Mouse (Mus musculus) hindlimb bud, embryonic 11.5 days (tissue): Measurements from ENCODE around the gene Trim39.
"Not testable (repeated sequence)": the region's sequence is repeated elsewhere in the genome, so short reads cannot be mapped to it uniquely, and the experiment has no call there.

Experiments
- DNase-seq: peaks from one replicate; pipeline ENCODE4 v3.0.0-alpha.2; 2012; ENCODE audit warnings: low read depth, low spot score; ENCODE audit errors: extremely low spot score

Trim39 gene

GRCm38 (mm10) chr17:36252250-36252876, 19.7 kb downstream of the Trim39 start:
- no peak for DNase-seq

DNA sequence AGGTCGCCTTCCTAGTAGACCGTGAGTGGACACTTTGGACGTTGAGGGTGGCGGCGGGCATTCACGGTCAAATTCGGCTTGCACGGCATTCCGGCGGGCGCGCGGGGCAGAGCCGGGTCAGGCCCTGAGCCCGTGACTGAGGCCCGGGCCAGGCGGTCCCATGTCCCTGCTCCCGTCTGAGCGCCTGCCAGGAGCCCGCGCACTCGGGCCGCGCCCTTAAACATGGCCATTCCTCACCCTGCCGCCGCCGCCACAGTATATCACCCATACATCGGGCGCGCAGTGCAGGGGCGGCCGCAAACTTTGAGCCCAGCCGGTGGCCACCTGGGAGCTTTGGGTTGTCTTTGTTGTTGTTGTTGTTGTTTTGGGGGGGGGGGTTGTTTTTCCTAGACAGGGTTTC, 23.2 kb downstream of the Trim39 start:
- DNase-seq = no peak

DNA sequence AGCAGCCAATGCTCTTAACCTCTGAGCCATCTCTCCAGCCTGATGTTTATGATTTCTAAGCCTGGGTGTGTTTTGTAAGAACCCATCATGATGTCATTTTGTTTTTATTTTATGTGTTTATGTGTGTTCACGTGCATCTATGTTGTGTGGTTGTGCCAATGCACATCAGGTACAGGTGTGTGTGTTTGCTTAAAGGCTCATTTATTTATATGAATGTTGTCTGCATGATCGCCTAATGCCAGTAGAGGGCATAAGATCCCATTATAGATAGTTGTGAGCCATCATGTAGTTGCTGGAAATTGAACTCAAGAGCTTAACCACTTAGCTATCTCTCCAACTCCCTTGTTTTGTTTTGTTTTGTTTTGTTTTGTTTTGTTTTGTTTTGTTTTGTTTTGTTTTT, 26.3 kb downstream of the Trim39 start:
- no peak for DNase-seq

GRCm38 (mm10) chr17:36244031-36244430, 28.0 kb downstream of the Trim39 start:
- DNase-seq = no peak

GRCm38 (mm10) chr17:36240637-36241213, 31.3 kb downstream of the Trim39 start:
- DNase-seq = no peak

DNA sequence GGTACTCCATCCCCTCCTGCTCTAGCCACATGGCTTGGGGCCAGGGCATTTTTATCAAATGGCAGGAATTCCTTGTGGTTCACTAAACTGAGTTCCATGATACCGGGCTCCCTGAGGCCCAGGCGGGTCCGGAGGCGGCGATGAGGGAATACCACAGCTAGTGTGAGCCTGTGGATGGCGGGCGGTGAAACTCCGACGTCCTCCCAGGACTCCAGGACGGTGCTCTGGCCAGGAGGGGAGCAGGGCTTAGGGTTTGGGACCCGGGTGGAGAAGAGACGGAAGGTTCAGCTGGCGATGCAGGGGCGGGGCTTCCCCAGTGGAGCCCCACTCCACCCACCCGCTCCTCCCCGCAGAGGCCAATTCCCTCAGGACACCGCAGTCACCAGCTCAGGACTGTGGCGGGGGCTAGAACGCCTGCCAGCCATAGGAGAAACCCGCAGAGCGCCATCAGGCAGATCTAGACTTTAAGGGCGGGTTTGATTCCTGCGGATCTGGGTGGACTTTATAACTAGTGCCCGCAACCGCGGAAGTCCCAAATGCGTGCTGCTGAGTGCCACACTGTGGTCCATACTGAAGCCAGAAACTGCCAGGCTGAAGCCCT, 34.6 kb downstream of the Trim39 start:
- DNase-seq = no peak

- DNase-seq = not testable (repeated sequence)
These were observed 36.7 kb downstream of the Trim39 start for GRCm38 (mm10) chr17:36235300-36235699.

GRCm38 (mm10) chr17:36233572-36233971, 38.5 kb downstream of the Trim39 start:
- DNase-seq = no peak

DNA sequence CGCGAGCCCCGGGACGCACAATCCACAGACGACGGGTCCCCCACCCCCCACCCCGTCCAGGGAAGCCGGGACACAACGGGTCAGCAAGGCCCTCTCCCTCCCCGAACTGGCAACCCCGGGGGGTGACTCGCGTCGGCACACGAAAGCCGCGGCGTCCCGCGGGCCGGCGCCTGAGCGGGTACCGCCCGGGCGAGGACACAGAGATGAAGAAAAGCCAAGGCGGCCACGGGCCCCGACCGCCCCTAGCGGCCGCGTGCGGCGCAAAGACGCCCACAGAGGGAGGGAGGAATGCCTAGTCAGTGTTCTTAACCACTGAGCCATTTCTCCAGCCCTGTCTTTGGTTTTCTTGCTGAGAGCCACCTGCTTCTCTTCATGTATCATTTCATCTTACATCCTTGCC, 40.7 kb downstream of the Trim39 start:
- DNase-seq = peak; percentile 100

GRCm38 (mm10) chr17:36229046-36229445, 43.0 kb downstream of the Trim39 start:
- no peak for DNase-seq

- DNase-seq = no peak
These were observed 45.1 kb downstream of the Trim39 start for GRCm38 (mm10) chr17:36226921-36227320.

GRCm38 (mm10) chr17:36225231-36225824, 46.7 kb downstream of the Trim39 start:
- no peak for DNase-seq

DNA sequence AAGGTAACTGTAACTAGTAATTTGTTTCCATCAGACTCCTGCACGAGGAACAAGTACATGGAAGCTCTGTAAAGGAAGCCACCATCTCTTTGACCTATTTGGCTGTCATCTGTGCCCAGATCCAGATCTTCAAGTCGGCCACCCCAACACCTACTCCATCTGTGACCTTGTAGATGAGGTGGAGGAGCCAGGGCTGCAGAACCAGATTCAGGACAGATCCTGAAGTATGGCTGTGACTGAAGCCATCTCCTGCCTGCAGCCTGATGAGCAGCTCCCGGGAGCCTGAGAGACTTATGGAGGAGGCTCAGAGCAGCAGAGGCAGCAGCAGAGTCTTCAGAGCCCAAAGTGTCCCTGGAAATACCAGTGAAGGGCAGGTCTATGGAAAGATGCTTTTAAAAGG, 47.6 kb downstream of the Trim39 start:
- no peak for DNase-seq

- DNase-seq = no peak
These were observed 53.4 kb downstream of the Trim39 start for GRCm38 (mm10) chr17:36218594-36219155.

- no peak for DNase-seq
These were observed 56.5 kb downstream of the Trim39 start for GRCm38 (mm10) chr17:36215586-36215985.
